Mouse (Mus musculus): ENCODE measurements around the gene Tmem88.

DNA sequence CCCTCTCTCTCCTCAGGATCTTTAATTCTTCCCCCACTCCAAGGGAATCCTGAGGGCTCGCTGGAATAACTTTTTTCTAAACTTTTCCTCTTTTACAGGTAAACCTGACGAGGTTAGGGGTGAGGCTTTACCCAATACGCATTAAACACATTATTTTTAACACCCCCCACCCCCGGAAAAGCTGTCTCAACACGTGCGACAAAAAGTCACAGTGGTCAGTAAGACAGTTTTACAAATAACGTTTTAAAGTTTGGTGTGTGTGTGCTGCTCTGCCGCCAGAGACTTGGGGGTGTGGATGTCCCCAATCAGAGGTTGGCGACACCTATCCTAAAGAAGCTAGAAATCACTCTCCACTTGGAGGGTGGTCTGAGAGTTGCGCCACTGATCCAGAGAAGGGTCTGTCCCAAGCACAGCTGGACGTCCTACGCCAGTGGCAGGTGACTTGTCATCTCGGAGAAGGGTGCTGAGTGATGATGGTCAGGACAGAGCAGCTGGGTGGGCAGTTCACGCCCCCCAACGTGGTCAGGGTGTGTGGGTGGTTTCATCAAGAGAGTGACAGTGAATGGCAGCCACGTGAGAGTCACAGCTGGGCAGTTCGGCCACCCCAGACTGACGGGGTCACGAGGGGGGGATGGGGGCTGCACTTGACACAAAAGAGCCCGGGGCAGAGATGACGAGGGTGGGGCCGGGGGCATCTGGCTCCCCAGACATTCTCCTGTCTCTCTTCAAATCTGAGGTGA lies 30.2 kb downstream of the Tmem88 start:
- TF ChIP-seq EP300 (IDR thresholded peaks at IDR 0.05; ENCODE audit: low read depth): no peak
- TF ChIP-seq CTCF (IDR thresholded peaks at IDR 0.05; ENCODE audit: low read depth): no peak
